8 mouse cellular contexts compared by ENCODE assay signal in genomic region chr4:127060585-127061290, GRCm38 (mm10). TPM values are rescaled to one million over a fixed set of nuclear protein-coding genes. Genes with fewer than 3 reads are reported as not detected.
DNase-seq lines count a peak whose midpoint lies in the region; ATAC-seq and TF ChIP-seq lines count a peak whose summit lies in the region.

Gene Zmym1 (minus strand): TSS chr4:127061152.

- H3K9me3 ChIP-seq in ES-Bruce4 (replicated peaks; ENCODE audit: control insufficient read depth, insufficient read depth, low read length, poor library complexity, severe bottlenecking), result no peaks in the 10 kb centered on the region
- no peaks in the 10 kb centered on the region for H3K9me3 ChIP-seq in forebrain, embryonic 14.5 days (replicated peaks; ENCODE audit: control insufficient read depth, low read length)

- TF ChIP-seq CTCF in ES-Bruce4 (IDR thresholded peaks at IDR 0.05; ENCODE audit: low read depth, low read length), result no peak
- TF ChIP-seq CTCF in lung, adult 2 months (IDR thresholded peaks at IDR 0.05; ENCODE audit: insufficient read depth, low read length), result no peak

- H3K4me1 ChIP-seq in ES-Bruce4 (ENCODE audit: control insufficient read depth, insufficient read depth, low read length), result peaks cover 2% of the 10 kb centered on the region
- H3K4me1 ChIP-seq in forebrain, embryonic 14.5 days (ENCODE audit: control insufficient read depth, insufficient read depth, low read length), result peaks cover 3% of the 10 kb centered on the region; the same call in 1 of the 2 replicates
- no peaks in the 10 kb centered on the region for H3K4me1 ChIP-seq in lung, adult 2 months (ENCODE audit: control insufficient read depth, insufficient read depth, low read length)

- peak within 1 kb of the TSS; percentile 73 for H3K9ac ChIP-seq in ES-Bruce4 (ENCODE audit: low read depth, poor library complexity, severe bottlenecking)
- peak within 1 kb of the TSS; percentile 71 for H3K9ac ChIP-seq in forebrain, embryonic 14.5 days (ENCODE audit: low read length)

- TF ChIP-seq POLR2A in ES-Bruce4 (IDR thresholded peaks at IDR 0.05; ENCODE audit: insufficient read depth, low read length), result peak; percentile 85
- peak; percentile 57; the same call in 1 of the 2 replicates for TF ChIP-seq POLR2A in lung, adult 2 months (IDR thresholded peaks at IDR 0.05; ENCODE audit: borderline replicate concordance, extremely low read depth, low read depth, low read length)

- peak within 1 kb of the TSS; percentile 75 for H3K4me3 ChIP-seq in ES-Bruce4 (ENCODE audit: low read depth, low read length)
- H3K4me3 ChIP-seq in forebrain, embryonic 14.5 days (ENCODE audit: low read depth, low read length), result peak within 1 kb of the TSS; percentile 70
- peak within 1 kb of the TSS; percentile 94 for H3K4me3 ChIP-seq in lung, adult 2 months (replicated peaks; ENCODE audit: extremely low read depth, low read depth, low read length)

- no peak for TF ChIP-seq EP300 in ES-Bruce4 (IDR thresholded peaks at IDR 0.05; ENCODE audit: insufficient read depth, low read depth, low read length)

- ATAC-seq in cerebellum, adult (ENCODE audit: insufficient number of reproducible peaks, low FRiP score, low TSS enrichment), result peak; percentile 86; the same call in 1 of the 2 replicates
- peak; percentile 96 for ATAC-seq in forebrain, embryonic 14.5 days
- peak; percentile 84 for ATAC-seq in neutrophil, adult 5-6 weeks (ENCODE audit: extremely low read depth, insufficient number of reproducible peaks, low FRiP score, poor library complexity, severe bottlenecking)

- DNase-seq in forebrain, embryonic 14.5 days (ENCODE audit: low spot score), result peak; percentile 93
- DNase-seq in heart, postnatal 14 days, result peak; percentile 91 to 94
- DNase-seq in layer of hippocampus, adult 18-20 months (ENCODE audit: low spot score in 2 of 2), result peak; percentile 87 to 90
- DNase-seq in lung, adult 2 months, result peak; percentile 85
- DNase-seq in thymus, adult 18-20 months, result peak; percentile 87 to 90

- peak within 1 kb of the TSS; percentile 62 for H3K4me2 ChIP-seq in forebrain, embryonic 14.5 days (ENCODE audit: low read length)

- peaks cover 30% of the 10 kb centered on the region for H3K36me3 ChIP-seq in ES-Bruce4 (ENCODE audit: control insufficient read depth, insufficient read depth, low read length, poor library complexity, severe bottlenecking)
- H3K36me3 ChIP-seq in forebrain, embryonic 14.5 days (ENCODE audit: control insufficient read depth, insufficient read depth, low read length), result peaks cover 13% of the 10 kb centered on the region

- under 1% methylated on average over 38 of the region's 38 CpGs for WGBS in forebrain, embryonic 14.5 days
- WGBS in lung, adult 2 months, result under 1% methylated on average over 38 of the region's 38 CpGs

- intact Hi-C loops in heart, postnatal 14 days (cut with DNase I), result no loop called here

- peak within 1 kb of the TSS; percentile 54 for H3K27ac ChIP-seq in ES-Bruce4 (ENCODE audit: insufficient read depth, low read length)
- H3K27ac ChIP-seq in forebrain, embryonic 14.5 days (ENCODE audit: low read depth, low read length), result peak within 1 kb of the TSS; percentile 54; the same call in 1 of the 2 replicates

- H3K27me3 ChIP-seq in ES-Bruce4 (ENCODE audit: control insufficient read depth, insufficient read depth, low read length, poor library complexity, severe bottlenecking), result no peaks in the 10 kb centered on the region
- H3K27me3 ChIP-seq in forebrain, embryonic 14.5 days (replicated peaks; ENCODE audit: control insufficient read depth, insufficient read depth, low read length), result no peaks in the 10 kb centered on the region

RNA-seq across cellular contexts. Expression of gene Zmym1, which starts in this region (rescaled TPM):
- 46.0 and 57.4 TPM in 2 replicates for polyA plus RNA-seq in ES-Bruce4 (2011; ENCODE audit: insufficient read depth, insufficient read length, low read depth, missing spikeins)
- 31.5 and 35.1 TPM in 2 replicates for polyA plus RNA-seq in forebrain, embryonic 14.5 days (2014; fragmentation: Nextera tagmentation; extraction: Ambion mirVana)
- total RNA-seq in heart, postnatal 14 days (2021), result 1 to 10 TPM; 3.9 to 6.8 TPM
- total RNA-seq in layer of hippocampus, adult 18-20 months (2021), result 10 to 100 TPM; 14.4 to 16.0 TPM
- polyA plus RNA-seq in lung, adult 2 months (2012; rRNA removed), result 1.2 and 1.3 TPM in 2 replicates
- 18.4 and 18.7 TPM in 2 replicates for total RNA-seq in neutrophil, adult 5-6 weeks (2017)

Comparison
In these comparisons a context has a peak if more than half of its experiments do, and no peak if none do; other contexts are left out.
1. Peak in every context shown above with its lines: DNase-seq, ATAC-seq, H3K4me3 ChIP-seq and H3K27ac ChIP-seq.
2. RNA of gene Zmym1 (polyA plus RNA-seq): 46.0 to 57.4 TPM in ES-Bruce4 and 31.5 to 35.1 TPM in forebrain, embryonic 14.5 days; 1.2 to 1.3 TPM in lung, adult 2 months; every median in the first group is over 10 times any median in the second.